Mouse (Mus musculus) megakaryocyte, embryonic 14.5 days (primary cell): ENCODE measurements around the gene Ccdc191. TPM values are rescaled to one million over a fixed set of nuclear protein-coding genes. Genes with fewer than 3 reads are reported as not detected.

ENCODE experiments used
- H3K27me3 ChIP-seq: replicated peaks from 2 replicates; pipeline ENCODE3; 2012; ENCODE audit warnings: inconsistent platforms
- H3K36me3 ChIP-seq: replicated peaks from 2 replicates; pipeline ENCODE3; 2012; ENCODE audit warnings: low read length, inconsistent platforms, mixed read lengths
- H3K4me1 ChIP-seq: 2 replicates; pipeline ENCODE4 v1.6.1; 2012; ENCODE audit warnings: inconsistent platforms
- H3K4me3 ChIP-seq: replicated peaks from 2 replicates; pipeline ENCODE3; 2012; ENCODE audit warnings: moderate library complexity, mild to moderate bottlenecking, inconsistent platforms
- H3K9me3 ChIP-seq: 2 replicates; pipeline ENCODE4 v1.6.1; 2012; ENCODE audit warnings: inconsistent platforms
- FLI1 ChIP-seq: IDR thresholded peaks from 2 replicates; pipeline ENCODE4 v1.6.1; 2012; ENCODE audit warnings: low read length, inconsistent platforms, mixed read lengths
- GATA1 ChIP-seq: IDR thresholded peaks from 3 replicates; pipeline ENCODE4 v1.6.1; 2012; ENCODE audit warnings: mixed read lengths, low read length, inconsistent platforms, borderline replicate concordance
- polyA plus RNA-seq: library from polyadenylated mRNA; stranded (reverse); fragments of >175 nt; gene quantifications from 2 replicates; pipeline ENCODE4 v1.2.3, GENCODE M21; 2012; ENCODE audit warnings: low replicate concordance; ENCODE audit not compliant: insufficient read depth

The Ccdc191 gene
- polyA plus RNA-seq, 1 experiment, result 2.2 TPM

GRCm38 (mm10) chr16:43890005-43890336, 371 bp downstream of the Ccdc191 start:
- H3K36me3 ChIP-seq, result peaks cover 18% of the 10 kb centered on the region
- peaks cover 23% of the 10 kb centered on the region for H3K4me1 ChIP-seq

GRCm38 (mm10) chr16:43890747-43891336, 1.2 kb downstream of the Ccdc191 start:
- peaks cover 14% of the 10 kb centered on the region for H3K36me3 ChIP-seq
- TF ChIP-seq GATA1 (no peak), FLI1 (no peak)
- H3K4me1 ChIP-seq, result peaks cover 23% of the 10 kb centered on the region
- no peaks in the 10 kb centered on the region for H3K9me3 ChIP-seq
- H3K4me3 ChIP-seq, result peak overlapping the region; percentile 94
- no peaks in the 10 kb centered on the region for H3K27me3 ChIP-seq

More at GRCm38 (mm10) chr16:43890005-43890336, 371 bp downstream of the Ccdc191 start:
- Histone ChIP-seq H3K27me3 (no peaks in the 10 kb centered on the region), H3K9me3 (no peaks in the 10 kb centered on the region), H3K4me3 (peak overlapping the region; percentile 94)
- TF ChIP-seq FLI1, result no peak
- TF ChIP-seq GATA1, result no peak

- Histone ChIP-seq H3K9me3 (no peaks in the 10 kb centered on the region), H3K27me3 (no peaks in the 10 kb centered on the region), H3K4me1 (peaks cover 9% of the 10 kb centered on the region; the same call in 1 of the 2 replicates), H3K4me3 (no peak overlapping the region), H3K36me3 (peaks cover 25% of the 10 kb centered on the region)
- TF ChIP-seq FLI1, result no peak
- TF ChIP-seq GATA1, result no peak
Measured at GRCm38 (mm10) chr16:43894501-43894900, 4.9 kb downstream of the Ccdc191 start.

DNA sequence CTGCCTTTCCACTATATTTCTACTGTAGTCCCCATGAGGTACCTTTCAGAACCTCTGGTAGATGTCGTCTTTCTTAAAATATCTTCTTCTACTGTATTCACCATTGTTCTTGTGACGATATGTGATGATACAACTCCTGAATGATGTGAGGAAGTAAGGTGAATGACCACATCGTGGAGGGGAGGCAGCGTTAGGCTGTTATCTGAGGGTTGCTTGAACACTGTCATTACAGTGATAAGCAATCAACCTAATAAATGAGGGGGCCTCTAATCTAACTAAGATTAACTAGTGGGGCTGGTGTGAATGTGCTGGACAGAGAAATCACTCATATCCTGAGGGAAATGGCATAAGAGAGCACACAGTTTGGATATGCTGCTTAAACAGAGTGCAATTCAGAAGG, 10.5 kb downstream of the Ccdc191 start:
- H3K9me3 ChIP-seq, result no peaks in the 10 kb centered on the region
- H3K36me3 ChIP-seq, result peaks cover 34% of the 10 kb centered on the region
- H3K4me3 ChIP-seq, result no peak overlapping the region
- no peaks in the 10 kb centered on the region for H3K27me3 ChIP-seq
- no peaks in the 10 kb centered on the region for H3K4me1 ChIP-seq
- TF ChIP-seq FLI1 (no peak), GATA1 (no peak)

DNA sequence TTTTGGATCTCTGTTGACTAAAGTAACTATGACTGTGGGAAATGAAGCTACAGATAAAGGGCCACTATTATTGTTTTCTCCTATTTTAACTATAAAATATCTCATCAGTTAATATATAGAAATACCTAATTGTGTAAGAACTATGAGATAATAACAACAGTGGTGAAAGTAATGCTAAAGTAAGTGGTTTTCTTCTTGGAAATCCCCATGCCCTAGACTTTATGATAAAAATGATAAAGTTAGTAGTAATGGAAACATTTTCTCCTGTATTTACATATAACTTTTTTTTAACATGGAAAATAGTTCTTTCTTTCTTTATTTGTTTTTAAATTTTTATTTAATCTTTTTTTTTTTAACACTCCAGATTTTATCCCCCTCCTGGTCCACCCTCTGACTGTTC, 11.0 kb downstream of the Ccdc191 start:
- H3K9me3 ChIP-seq, result no peaks in the 10 kb centered on the region
- no peaks in the 10 kb centered on the region for H3K27me3 ChIP-seq
- H3K4me1 ChIP-seq, result no peaks in the 10 kb centered on the region
- TF ChIP-seq FLI1, result no peak
- H3K36me3 ChIP-seq, result peaks cover 36% of the 10 kb centered on the region
- H3K4me3 ChIP-seq, result no peak overlapping the region

DNA sequence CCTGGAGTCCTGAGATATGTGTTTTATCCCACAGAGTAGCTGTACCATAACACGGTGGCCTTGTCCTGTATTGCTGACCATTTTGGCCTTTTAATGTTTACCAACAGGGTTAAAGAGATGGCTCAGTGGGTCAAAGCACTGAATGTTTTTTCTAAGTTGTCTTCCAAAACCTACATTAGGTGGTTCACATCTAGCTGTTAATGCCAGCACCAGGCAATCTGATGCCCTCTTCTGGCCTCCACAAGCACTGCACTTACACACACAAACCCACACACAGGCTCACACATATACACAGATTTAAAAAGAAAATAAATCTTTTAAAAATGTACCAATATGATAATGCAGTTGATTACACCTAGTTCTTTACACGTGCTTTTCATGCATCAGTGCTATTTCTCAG, 19.3 kb downstream of the Ccdc191 start:
- Histone ChIP-seq H3K4me1 (no peaks in the 10 kb centered on the region), H3K9me3 (no peaks in the 10 kb centered on the region), H3K36me3 (peaks cover 62% of the 10 kb centered on the region), H3K4me3 (no peak overlapping the region), H3K27me3 (no peaks in the 10 kb centered on the region)
- TF ChIP-seq GATA1 (no peak), FLI1 (no peak)

GRCm38 (mm10) chr16:43918867-43919266, 29.3 kb downstream of the Ccdc191 start:
- no peaks in the 10 kb centered on the region for H3K9me3 ChIP-seq
- H3K4me3 ChIP-seq, result no peak overlapping the region
- H3K27me3 ChIP-seq, result no peaks in the 10 kb centered on the region
- TF ChIP-seq FLI1 (no peak), GATA1 (no peak)
- peaks cover 13% of the 10 kb centered on the region for H3K4me1 ChIP-seq
- H3K36me3 ChIP-seq, result peaks cover 16% of the 10 kb centered on the region

DNA sequence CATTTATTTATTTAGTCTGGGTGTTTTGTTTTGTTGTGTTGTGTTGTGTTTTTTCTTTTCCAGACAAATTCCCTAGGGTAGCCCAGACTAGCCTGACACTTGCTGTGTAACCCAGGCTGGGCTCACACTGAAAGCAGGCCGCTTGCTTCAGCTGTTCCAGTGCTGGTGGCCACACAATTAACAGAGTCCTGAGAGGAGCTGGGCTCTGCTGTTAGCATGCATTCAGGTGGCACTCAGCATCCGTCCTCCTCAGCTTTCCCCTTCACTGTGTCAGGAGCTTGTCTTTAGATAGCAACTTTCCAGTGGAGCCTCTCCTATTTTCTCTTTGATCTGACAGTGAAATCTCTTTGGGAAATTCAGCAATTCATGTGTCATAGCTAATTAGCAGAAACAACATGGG, 32.4 kb downstream of the Ccdc191 start:
- no peak for TF ChIP-seq FLI1
- TF ChIP-seq GATA1, result no peak
- no peaks in the 10 kb centered on the region for H3K27me3 ChIP-seq
- H3K4me3 ChIP-seq, result no peak overlapping the region
- H3K4me1 ChIP-seq, result peaks cover 13% of the 10 kb centered on the region
- H3K36me3 ChIP-seq, result peaks cover 13% of the 10 kb centered on the region
- H3K9me3 ChIP-seq, result no peaks in the 10 kb centered on the region

DNA sequence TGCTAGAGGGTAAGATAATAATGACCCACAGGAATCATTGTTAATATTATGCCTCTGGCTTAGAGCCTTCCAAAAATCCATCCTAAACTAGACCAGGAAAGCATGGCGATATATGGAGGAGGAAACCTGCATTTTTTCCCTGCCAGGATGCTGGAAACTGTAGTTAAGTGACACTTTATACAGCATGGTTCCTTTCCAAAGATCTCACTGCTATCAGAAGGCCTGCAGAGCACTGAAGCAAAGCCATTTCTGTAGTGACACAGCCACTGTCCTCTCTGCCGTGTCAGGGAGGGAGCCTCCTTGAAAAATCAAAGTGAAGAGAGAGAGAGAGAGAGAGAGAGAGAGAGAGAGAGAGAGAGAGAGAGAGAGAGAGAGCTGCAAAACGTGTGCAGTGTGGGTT, 33.0 kb downstream of the Ccdc191 start:
- Histone ChIP-seq H3K27me3 (no peaks in the 10 kb centered on the region), H3K4me3 (no peak overlapping the region), H3K4me1 (peaks cover 13% of the 10 kb centered on the region), H3K9me3 (no peaks in the 10 kb centered on the region), H3K36me3 (peaks cover 14% of the 10 kb centered on the region)
- TF ChIP-seq FLI1 (no peak), GATA1 (no peak)

DNA sequence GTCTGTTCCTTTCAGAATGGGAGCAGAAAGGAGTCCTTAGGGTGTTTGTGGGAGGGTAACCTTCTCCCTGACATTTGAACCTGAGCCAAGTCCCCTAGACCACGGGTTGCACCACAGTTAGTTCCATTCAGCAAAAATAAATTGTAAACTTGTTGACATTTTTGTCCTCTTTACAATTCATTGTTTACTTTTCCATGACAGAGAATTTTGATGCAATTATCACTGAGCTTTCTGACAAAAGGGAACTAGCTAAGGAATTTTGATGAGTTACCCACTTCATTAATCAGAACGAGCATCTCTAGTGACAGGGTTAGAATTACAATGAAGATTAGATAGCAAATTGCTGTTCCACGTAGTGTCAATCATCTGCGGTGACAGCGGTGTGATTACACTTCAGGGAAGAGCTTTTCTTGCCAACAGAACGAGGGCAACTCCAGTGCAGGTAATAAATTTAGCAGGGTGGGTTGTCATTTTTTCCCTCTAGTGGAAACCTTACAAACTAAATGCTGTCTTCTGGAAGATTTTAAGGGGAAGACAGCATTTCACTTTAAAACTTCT, 35.5 kb downstream of the Ccdc191 start:
- peaks cover 12% of the 10 kb centered on the region for H3K36me3 ChIP-seq

More for the DNA sequence above, 35.5 kb downstream of the Ccdc191 start:
- Histone ChIP-seq H3K4me1 (peaks cover 11% of the 10 kb centered on the region), H3K4me3 (no peak overlapping the region), H3K27me3 (no peaks in the 10 kb centered on the region), H3K9me3 (no peaks in the 10 kb centered on the region)
- TF ChIP-seq FLI1, result no peak
- no peak for TF ChIP-seq GATA1
